Mouse (Mus musculus): ENCODE data around the gene Glrx3.

GRCm38 (mm10) chr7:137387863-137388262 lies 49.6 kb upstream of the Glrx3 start:
- no peak for TF ChIP-seq CTCF (IDR thresholded peaks at IDR 0.05)
- TF ChIP-seq EP300 (IDR thresholded peaks at IDR 0.05) = no peak

Measured in lung, postnatal 0 days (tissue).